Comparison of ENCODE assay signal across 21 mouse cellular contexts in genomic region chr13:15995314-15995713, GRCm38 (mm10).
DNase-seq lines count a peak whose midpoint lies in the region; ATAC-seq lines count a peak whose summit lies in the region.
"Had no signal": no experiment of that assay in that cellular context is flagged by ENCODE, and none has a peak within 500 bp of the region (broad histone marks: within the 10 kb centered on the region; RNA-seq: fewer than 3 reads in every experiment).

No protein-coding gene starts in this region.

- no peak for DNase-seq in frontal cortex, postnatal 10 days (ENCODE audit: low spot score in 2 of 2)
- DNase-seq in right cerebral cortex, adult 18-20 months: peak; percentile 48
- DNase-seq in right cerebral cortex, postnatal 25 days: no peak
- no peak for DNase-seq in urinary bladder, postnatal 10 days (ENCODE audit: low spot score)
- DNase-seq: adrenal gland, adult 8-10 months; adrenal gland, postnatal 14 days; adrenal gland, postnatal 36 days; B cell, adult 2 months; cerebellum, adult 11 months; cerebellum, adult 18-20 months; cerebellum, adult 8-10 months; cerebellum, adult 9-11 months; cerebellum, postnatal 14 days; cerebellum, postnatal 36 days; embryo, embryonic 11 days had no signal

- peak; percentile 97 for ATAC-seq in frontal cortex, adult (ENCODE audit: low TSS enrichment)
- ATAC-seq: activated CD4-positive, CD25-positive, alpha-beta regulatory T cell, adult 4 months; CD4-positive, CD25-positive, alpha-beta regulatory T cell, adult 4 months; forebrain, embryonic 14.5 days; forebrain, embryonic 16.5 days; Patski had no signal
